Mouse (Mus musculus): Measurements from ENCODE around the gene Gm21149. TPM values are rescaled to one million over a fixed set of nuclear protein-coding genes. Genes with fewer than 3 reads are reported as not detected.
"Not testable (repeated sequence)": the region's sequence is repeated elsewhere in the genome, so short reads cannot be mapped to it uniquely, and the experiment has no call there.

Gene Gm21149
- polyA plus RNA-seq, 1 experiment = not detected

DNA sequence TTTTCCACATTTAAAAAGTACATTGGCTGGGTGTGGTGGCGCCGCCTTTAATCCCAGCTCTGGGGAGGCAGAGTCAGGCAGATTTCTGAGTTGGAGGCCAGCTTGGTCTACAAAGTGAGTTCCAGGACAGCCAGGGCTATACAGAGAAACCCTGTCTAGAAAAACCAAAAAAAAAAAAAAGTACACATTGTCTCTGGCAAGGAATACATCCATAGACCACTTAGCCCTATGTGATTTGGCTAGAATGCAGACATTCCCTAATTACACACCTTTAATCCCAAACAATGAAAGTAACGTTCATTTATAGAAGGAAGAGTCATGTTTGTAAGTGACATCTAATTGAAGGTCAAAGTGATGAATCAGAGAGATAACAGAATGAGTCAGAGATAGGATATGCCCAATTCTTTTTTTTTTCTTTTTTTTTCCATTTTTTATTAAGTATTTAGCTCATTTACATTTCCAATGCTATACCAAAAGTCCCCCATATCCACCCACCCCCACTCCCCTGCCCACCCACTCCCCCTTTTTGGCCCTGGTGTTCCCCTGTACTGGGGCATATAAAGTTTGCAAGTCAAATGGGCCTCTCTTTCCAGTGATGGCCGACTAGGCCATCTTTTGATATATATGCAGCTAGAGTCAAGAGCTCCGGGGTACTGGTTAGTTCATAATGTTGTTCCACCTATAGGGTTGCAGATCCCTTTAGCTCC lies 18.3 kb downstream of the Gm21149 start:
- not testable (repeated sequence) for H3K4me3 ChIP-seq (replicated peaks; ENCODE audit: control insufficient read depth, low read depth, low read length); H3K4me1 ChIP-seq (ENCODE audit: control insufficient read depth, insufficient read depth, low read length); H3K27ac ChIP-seq (ENCODE audit: control insufficient read depth, insufficient read depth, low read depth, low read length, poor library complexity)
- WGBS = 72% methylated on average over 3 of the region's 5 CpGs

Other genes with a start within 250 kb of the Gm21149 start
- not detected in 2 replicates for gene Gm21190, start 52.7 kb upstream of the Gm21149 start, polyA plus RNA-seq (2011; ENCODE audit: insufficient read depth, insufficient read length, low replicate concordance, missing spikeins)
- not detected in 2 replicates for gene Gm21083, start 100.8 kb upstream of the Gm21149 start, polyA plus RNA-seq (2011; ENCODE audit: insufficient read depth, insufficient read length, low replicate concordance, missing spikeins)
- not detected in 2 replicates for gene Speer4d, start 142.5 kb upstream of the Gm21149 start, polyA plus RNA-seq (2011; ENCODE audit: insufficient read depth, insufficient read length, low replicate concordance, missing spikeins)
- gene 4930572O03Rik, start 180.5 kb upstream of the Gm21149 start, polyA plus RNA-seq (2011; ENCODE audit: insufficient read depth, insufficient read length, low replicate concordance, missing spikeins) = not detected in 2 replicates
- gene Speer4c, start 237.7 kb upstream of the Gm21149 start, polyA plus RNA-seq (2011; ENCODE audit: insufficient read depth, insufficient read length, low replicate concordance, missing spikeins) = 1.2 TPM in 1 of 2 replicates, not detected in the other